Mouse (Mus musculus) right cerebral cortex, postnatal 10 days (tissue): Measurements from ENCODE around the gene Mrps23.

Source experiments
- DNase-seq, 2 experiments: peaks; one replicate each; pipeline ENCODE4 v3.0.0; 2021; ENCODE audit warnings: low spot score in 2 of 2

Gene Mrps23

DNA sequence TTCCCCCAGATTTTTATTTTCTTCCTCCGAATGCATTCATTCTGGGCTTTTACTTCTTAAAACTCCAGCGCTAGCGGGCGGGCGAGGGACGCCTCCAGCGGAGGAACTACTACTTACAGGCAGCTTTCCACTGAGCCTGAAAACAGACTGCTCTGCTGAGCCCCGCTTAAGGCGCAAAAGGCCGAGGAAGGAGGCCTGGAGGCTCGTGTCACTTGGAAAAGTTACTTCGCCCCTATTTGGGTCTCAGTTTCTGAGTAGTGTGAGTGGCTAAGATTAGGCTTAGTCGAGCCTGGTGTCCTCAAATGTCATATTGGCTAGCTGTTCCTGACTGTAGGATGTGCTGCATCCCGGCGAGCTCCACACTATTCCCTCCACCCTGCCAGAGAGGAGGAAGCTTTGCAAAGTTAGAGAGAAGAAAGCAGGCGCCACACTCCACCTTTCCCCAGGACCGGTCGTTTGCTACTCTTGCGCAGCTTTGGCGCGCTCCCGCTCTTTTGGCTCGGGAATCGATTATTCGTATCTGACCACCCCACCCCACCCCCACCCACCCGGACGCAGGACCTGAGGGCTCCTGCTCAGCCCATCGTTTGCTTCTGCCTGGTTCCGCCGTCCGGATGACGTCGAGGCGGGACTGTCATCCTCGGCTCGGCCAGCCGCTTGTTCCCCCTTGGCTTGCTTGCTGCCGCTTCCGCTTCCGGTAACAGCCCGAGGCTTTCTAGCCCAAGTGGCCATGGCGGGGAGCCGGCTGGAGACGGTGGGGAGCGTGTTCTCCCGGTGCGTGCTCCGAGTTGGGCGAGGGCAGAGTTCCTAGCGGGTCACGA, at the start of gene Mrps23:
Mrps23 (plus strand) TSS at position 677 of the 821 bp plus-strand sequence.
- DNase-seq: peak; percentile 96

DNA sequence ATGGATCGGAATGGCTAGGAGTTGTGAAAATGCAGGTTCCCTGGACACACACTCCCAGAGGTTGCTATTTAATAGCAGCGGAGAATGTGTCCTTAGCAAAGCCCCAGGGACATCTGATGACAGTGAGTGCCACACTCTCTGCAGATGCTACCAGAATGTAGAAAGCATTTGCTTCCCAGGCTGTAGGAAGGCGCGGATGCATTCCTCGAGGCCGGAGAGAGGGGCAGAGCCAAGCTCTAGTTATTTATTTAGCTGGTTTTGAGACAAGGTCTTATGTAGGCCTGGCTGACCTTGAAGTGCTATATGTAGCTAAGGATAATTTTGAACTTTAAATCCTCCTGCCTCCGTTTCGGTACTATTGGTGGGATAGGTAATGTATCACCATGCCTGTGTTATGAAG, 49.7 kb upstream of the Mrps23 start:
- peak in 1 of 2 experiments; percentile 13 for DNase-seq

DNA sequence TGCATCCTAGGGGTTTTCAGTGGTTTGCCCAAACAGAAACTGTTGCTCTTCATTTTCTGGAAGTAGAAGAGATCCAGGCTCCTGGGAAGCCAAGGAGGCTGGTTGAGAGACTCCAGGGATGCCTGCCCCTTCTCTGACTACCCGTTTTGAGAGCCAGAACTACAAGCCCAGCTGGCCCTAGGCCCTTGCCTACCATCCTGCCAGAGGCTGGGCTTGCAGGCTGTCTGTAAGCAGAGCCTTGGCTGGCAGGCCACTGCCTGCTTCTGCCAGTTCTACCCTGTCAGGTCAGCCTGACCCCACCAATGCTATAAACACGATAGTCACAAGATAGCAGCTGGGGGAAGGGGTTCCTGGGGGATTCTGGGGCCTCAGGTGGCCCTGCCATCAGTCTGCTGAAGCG, 48.7 kb upstream of the Mrps23 start:
- peak; percentile 76 to 83 for DNase-seq

DNA sequence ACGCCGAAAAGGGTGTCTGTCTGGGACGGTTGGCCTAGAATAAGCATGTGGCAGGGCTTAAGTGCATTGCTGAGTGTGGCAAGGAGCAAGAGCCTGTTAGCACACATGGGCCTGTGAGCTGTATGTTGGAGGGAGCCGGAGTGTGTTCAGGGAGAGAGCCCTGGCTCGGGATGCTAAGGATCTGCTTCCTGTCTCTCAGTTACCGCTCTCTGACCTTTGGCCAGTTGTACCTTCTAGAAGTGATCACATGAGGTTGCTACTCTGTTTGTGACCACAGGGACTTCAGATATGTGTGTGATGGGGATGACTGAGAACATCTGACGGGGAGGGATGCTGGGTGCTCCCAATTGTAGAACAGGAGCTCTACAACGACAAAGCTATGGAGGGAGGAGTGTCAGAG, 48.2 kb upstream of the Mrps23 start:
- no peak for DNase-seq

DNA sequence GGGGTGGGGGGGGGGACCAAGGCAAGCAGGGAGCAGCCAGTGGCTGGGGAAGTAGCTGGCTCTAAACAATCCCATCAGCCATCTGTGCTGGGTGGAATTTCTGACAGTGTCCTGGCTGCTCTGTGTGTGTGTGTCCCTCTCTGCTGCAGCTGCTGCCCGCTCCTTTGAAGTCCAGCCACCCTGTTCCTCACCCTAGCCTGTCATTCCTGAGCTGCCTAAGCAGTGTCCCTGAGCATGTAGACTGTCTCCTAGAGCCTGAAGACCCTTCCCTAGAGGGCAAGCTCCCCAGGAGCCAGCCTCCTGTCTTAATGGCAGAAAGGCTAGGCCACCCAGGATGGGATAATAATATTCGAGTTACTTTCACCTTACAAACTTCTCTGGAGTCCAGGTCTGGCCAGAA, 47.8 kb upstream of the Mrps23 start:
- DNase-seq: no peak

DNA sequence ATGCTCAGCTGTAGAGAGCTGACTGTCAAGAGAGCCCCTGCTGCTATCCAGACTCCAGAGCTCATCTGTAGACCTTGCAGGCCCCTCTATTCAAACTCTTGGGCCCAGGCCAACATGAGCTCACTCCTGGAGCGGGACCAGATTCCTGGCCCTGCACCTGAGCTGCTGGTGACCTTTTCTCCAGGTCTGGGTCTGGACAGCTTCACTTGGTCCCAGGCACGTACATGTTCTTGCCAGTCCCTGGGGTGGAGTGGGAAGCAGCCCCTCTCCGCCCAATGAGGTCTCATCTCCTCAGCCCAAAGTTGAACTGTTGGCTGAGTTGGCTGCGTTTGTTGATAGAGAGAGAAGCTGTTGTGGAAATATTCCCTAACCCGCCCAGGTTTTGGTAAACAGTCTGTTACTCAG, 45.3 kb upstream of the Mrps23 start:
- DNase-seq: no peak

DNA sequence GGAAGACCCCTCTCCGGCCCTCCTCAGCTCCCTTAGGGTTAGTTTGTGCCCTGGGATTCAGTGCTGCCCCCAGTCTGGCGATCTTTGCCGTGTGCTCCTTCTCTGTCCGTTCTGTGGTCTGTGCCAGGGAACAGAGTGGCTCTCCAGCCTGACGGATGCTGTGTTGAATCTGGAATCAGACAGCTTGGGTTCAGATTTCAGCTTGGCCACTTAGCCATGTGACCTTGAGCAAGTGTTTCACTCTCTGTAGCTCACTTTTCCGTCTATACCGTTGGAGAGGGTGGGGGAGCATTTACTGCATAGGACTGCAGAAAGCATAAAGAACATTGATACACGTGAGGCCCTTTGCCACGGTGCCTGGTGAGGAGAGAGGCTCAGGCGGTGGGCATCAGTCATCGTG, 44.8 kb upstream of the Mrps23 start:
- DNase-seq: no peak

DNA sequence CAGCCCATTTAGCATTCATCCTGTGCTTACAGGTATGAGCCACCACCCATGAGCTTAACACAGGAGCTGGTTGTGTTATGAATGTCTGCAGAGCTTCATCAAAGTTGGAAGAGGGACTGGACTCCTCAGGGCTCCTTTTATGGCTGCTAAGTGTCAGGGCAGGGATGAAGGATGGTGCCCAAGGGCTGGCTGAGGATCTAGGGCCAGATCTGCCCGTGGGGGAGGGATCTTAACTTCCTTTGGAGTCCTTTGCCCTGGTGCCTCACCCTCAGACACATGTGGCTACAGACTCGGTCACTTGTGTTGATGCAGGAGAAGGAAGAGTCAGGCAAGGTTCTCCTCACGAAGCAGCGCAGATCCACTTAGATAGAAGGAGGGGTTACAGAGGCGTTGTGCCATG, 43.9 kb upstream of the Mrps23 start:
- no peak for DNase-seq

DNA sequence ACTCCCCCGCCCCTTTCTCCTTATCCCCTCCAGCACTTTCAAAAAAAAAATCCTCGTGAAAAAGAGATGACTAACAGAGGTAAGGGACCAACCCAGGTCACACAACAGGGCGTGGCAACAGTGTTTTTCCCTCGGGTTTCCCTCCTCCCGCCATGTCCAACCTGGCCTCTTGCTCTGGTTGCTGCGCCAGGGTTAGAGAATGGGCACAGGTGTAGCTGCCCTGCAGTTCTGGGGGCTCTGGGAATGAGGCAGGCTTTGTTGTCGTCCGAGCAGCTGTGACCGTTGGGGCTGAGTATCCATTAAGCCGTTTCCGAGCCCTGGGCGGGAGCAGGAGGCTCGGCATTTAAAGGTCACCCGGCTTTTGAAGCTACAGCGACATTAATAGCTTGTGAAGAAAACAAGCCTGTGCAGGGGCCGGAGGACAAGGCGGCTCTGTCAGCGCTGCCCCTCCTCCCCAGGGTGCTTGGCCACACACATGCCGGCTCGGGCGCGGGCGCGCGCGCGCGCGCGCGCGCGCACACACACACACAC, 43.1 kb upstream of the Mrps23 start:
- peak; percentile 79 to 82 for DNase-seq

DNA sequence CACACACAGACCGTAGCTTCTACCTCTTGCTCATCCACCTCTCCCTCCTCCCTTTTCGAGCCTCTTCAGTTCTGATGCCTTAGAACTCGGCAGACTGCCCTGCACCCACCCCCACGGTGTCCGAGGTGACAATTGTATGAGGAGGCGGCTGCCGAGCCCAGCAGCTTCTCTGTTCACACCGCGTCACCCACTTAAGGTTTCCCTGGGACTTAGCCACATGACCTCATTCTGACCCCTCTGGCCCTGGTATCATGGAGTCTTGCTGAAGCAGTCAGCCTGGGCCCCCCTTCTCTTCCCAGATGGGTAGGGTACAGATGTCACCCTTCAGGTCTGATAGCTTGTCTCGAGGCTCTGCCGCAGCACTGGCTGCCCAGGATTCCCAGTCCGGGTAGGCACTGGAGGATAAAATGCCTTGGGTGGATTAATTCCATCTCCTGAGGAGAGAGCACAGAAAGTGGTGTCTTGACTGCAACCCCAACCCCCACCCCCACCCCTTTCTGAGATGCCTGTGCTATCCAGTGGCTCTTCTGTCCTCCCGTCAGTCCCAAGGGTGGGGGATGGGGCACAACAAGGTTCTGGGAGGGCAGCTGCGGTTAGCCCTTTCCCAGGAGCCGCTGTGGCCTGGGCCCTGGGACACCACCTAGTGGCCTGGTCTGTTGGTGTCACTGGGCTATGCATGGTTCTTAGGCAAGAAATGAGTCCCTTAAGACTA, 42.4 kb upstream of the Mrps23 start:
- peak; percentile 89 to 91 for DNase-seq

DNA sequence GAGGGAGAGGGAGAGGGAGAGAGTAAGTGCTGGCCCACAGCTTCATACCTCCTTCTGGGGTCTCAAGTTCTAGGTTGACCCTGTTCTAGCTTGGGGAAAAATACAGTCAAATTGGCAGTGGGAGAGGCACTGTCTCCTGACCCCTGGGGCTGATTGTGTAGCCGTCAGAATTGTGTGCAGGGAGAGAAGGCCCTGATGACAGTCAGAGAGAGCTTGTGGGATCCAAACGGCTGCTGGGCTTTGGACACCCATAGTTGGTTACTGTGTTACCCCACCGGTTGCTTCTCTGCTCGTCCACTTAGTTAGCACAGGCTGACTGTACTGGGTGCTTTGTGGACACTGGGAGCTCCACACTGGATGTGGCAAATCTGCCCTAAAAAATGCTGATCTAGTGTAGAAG, 41.4 kb upstream of the Mrps23 start:
- no peak for DNase-seq

DNA sequence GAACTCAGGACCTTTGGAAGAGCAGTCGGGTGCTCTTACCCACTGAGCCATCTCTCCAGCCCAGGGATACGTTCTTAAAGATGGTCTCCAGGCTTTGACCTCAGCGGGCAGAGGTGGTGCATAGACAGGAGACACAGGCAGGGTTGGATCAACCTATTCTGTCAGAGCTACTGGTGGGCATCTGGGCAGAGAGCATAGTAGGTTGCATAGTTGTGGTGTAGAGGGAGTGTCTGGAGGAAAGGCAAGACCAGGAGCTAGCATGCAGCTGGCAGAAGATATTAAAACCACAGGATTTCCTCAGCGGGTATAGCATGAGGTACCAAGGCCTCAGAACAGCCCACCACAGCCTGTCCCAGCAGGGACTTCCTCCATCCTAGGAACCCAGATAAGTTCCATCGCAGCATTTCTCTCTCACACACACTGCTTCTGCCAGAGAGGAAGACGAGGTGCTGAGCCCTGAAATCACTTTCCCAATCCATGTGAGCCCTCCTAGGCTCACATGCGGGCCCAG, 39.9 kb upstream of the Mrps23 start:
- DNase-seq: no peak

DNA sequence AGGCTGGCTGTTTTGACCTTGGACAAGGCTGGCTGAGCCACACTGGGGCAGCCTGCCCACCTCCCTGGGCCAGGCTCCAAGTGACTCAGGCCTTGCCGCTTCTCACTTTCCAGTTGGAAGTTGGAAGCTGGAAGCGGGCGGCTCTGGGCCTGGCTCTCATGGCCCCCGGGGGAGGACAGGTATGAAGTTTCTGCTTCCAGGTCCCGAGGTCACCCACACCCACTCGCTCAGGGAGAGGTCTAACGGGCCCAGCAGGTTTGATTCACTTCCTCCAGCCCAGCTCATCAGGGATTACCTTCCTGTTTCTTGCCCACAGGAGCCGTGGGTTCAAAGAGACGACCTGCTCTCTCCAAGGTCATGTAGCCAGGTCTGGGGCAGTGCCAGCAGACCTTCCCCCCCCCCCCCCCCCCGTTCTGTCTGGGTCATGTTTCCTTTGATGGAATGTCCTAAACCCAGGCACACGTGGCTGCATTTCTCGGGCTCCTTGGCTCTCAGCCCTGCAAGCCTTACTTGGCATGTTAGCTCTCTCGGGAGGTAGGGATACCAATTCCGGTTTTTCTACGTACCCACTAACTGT, 39.3 kb upstream of the Mrps23 start:
- peak in 1 of 2 experiments; percentile 66 for DNase-seq

DNA sequence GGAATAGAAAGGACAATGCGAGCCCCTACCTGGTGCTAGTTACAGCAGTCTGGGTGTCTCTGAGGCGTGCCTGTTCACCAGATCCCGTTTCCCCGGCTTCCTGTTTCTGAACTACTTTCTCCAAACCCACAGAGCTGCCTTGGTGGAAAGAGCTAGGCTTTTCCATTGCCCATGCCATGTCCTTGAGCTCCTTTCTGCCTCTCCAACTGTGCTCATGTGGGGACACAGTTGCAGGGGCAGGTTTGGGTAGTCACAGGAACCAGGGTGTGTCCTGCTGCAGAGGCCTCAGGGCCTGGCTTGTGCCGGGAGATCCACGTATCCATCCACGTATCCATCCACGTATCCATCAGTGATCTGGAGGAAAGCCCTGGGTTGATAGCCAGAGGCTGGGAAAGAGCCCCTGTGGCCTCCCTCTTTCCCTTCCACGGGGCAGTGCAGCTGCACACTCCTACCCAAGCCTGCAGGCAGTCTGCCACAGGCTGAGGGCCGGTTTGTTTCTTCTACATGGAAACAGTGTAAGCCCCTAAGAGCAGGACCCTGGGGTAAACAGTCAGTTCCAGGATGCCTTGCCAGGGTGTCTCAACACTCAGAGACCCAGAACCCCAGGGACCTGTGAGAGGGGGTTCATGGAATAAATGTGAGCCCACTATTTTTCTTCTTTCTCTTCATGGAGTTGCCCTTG, 38.4 kb upstream of the Mrps23 start:
- DNase-seq: no peak

DNA sequence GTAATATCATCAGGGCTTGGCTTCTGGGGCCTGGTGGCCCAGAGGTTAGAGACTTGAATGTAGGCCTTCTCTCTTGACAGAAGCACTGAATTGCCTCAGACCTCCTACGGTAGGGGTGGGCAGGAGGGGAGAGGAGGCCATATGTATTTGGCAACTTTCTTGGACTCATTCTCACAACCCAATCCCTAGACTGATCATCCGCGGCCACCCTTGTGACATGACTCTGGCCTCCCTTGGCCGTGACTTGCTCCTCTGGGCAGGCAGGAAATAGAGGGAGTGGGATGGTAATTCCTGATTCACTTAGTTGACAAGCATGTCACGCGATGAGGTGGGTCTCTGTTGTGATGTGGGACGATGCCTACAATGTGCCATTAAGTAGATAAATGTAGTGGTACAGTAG, 37.7 kb upstream of the Mrps23 start:
- no peak for DNase-seq

DNA sequence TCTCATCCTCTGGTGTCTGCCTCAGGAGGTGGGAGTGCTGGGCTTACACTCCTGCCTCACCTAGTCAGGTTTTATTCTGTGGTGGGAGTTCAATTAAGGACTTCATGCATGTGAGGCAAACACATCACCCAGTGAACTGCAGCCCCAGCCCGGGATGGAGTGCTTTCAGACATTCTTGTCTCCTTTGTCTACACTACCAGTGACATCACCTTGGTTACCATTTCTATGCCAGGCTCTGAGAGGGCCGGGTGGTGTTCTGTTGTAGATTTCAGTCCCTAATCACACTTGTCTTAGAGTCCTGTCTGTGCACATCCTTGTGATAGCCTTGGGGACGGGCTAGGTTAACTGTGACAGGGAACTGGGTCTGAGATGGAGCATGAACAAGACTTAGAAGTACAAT, 35.6 kb upstream of the Mrps23 start:
- DNase-seq: no peak

DNA sequence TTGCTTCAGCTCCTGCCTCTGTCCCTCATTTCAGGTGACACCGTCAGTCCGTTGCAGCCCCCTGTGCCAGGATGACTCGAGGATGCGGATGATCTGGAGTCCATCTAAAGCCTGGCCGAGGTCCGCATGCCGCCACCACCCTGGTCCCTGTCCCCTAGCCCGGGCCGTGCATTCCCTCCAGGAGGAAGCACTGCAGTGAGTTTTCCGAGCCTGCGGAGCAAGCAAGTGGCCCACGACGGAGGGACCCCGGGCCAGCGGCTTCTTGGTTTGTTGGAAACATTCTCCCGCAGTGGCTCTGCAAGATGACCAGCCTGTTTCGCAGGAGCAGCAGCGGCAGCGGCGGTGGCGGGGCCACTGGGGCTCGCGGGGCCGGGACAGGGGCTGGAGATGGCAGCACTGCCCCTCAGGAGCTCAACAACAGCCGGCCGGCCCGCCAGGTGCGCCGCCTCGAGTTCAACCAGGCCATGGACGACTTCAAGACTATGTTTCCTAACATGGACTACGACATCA, 34.6 kb upstream of the Mrps23 start:
- DNase-seq: no peak

DNA sequence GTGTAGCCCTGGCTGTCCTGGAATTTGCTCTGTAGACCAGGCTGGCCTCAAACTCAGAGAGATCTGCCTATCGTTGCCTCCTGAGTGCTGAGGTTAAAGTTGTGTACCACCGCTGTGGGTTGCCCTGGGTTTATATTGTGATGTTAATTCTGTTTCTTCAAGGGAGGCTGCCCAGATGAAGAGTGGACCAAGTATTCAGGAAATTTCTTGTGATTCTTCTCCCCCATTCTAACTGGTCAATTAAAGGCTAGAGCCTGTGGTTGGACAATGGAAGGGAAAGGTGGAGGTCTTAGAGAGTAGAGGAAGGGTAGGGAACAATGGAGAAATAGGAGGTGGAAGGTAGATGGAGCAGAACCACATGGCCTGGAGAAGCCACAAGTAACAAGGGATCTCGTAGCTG, 33.6 kb upstream of the Mrps23 start:
- DNase-seq: no peak

DNA sequence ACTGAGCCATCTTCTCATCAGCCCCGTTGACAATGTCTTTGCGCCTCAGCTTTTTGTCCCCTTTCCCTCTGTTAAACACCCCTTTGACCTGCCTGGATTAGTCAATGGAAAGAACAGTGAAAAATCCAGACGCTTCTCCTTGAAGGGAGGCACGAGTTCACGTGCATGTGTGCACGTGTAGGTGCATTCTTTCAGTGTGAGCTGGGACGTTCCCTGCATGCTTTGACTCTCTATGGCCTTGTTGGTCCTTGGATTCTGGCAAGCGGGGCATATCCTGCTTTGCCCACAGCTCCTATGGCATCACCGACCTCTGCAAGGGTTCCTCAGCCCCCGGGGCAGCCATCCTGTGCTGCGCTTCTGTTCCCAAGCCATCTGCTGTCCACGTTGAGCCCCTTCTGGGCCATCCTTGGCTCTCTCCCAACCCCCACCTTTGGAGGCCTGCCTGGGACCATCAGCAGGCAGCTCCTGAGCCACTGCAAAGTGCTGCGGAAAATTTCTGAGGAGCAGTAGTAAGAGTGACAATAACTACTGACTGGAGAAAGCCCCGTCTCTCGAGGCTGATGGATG, 32.2 kb upstream of the Mrps23 start:
- no peak for DNase-seq

DNA sequence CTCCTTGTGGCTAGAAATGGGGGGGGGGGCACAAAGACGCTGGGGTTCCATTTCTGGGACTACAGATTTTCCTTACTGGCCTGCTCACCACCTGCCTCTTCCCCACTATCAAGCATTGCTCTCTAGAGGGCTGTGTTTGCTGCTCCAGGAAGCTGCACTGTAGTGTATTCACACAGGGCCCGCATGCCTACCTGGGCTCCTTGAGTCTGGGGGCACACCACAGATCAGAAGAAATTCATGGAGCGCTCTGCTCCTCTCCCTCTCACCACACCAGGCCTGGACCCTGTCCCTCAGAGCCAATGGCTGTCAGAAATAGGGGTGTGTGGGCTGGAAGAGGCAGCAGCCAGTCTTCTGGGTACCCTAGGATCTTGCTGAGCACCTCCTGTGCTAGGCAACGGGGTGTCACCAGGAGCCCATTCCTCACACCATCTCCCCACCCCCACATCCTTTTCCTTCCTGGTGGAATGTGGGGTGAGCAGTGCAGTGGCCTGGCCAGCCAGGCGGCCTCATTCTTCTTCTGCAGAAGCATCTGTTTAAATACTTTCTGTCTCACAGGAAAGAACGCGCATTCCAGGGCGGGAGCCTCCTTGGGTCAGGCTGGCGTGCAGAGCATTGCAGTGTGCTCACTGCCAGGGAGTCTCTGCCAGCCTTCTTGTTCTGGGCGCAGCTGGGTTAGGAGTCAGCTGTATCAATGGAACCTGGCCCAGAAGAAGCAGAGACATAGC, 31.4 kb upstream of the Mrps23 start:
- DNase-seq: peak in 1 of 2 experiments; percentile 52
